Mouse (Mus musculus): ENCODE data around the gene Cd28. TPM values are rescaled to one million over a fixed set of nuclear protein-coding genes. Genes with fewer than 3 reads are reported as not detected.

Gene Cd28
- polyA plus RNA-seq, 1 experiment = not detected

- no peak overlapping the region for H3K27ac ChIP-seq (ENCODE audit: insufficient read depth, low read depth, low read length)
- TF ChIP-seq CTCF (IDR thresholded peaks at IDR 0.05; ENCODE audit: insufficient read depth, low read depth, low read length) = no peak
- no peak for TF ChIP-seq POLR2A (IDR thresholded peaks at IDR 0.05; ENCODE audit: insufficient read depth, low read depth, low read length)
- H3K4me3 ChIP-seq (ENCODE audit: insufficient read depth, low read depth, low read length) = no peak overlapping the region
- H3K4me1 ChIP-seq (ENCODE audit: control insufficient read depth, insufficient read depth, low read length) = peaks cover 4% of the 10 kb centered on the region; the same call in 1 of the 2 replicates
- WGBS = 97% methylated on average over 5 of the region's 5 CpGs
These were observed 30.3 kb downstream of the Cd28 start for GRCm38 (mm10) chr1:60746856-60747255.

GRCm38 (mm10) chr1:60748286-60748685 lies 31.7 kb downstream of the Cd28 start:
- TF ChIP-seq CTCF (IDR thresholded peaks at IDR 0.05; ENCODE audit: insufficient read depth, low read depth, low read length) (no peak), POLR2A (IDR thresholded peaks at IDR 0.05; ENCODE audit: insufficient read depth, low read depth, low read length) (no peak)
- H3K4me3 ChIP-seq (ENCODE audit: insufficient read depth, low read depth, low read length) = no peak overlapping the region
- H3K4me1 ChIP-seq (ENCODE audit: control insufficient read depth, insufficient read depth, low read length) = peaks cover 4% of the 10 kb centered on the region; the same call in 1 of the 2 replicates
- 94% methylated on average over 1 of the region's 1 CpGs for WGBS
- H3K27ac ChIP-seq (ENCODE audit: insufficient read depth, low read depth, low read length) = no peak overlapping the region

- no peak for TF ChIP-seq CTCF (IDR thresholded peaks at IDR 0.05; ENCODE audit: insufficient read depth, low read depth, low read length)
- no peak for TF ChIP-seq POLR2A (IDR thresholded peaks at IDR 0.05; ENCODE audit: insufficient read depth, low read depth, low read length)
- Histone ChIP-seq H3K4me3 (ENCODE audit: insufficient read depth, low read depth, low read length) (no peak overlapping the region), H3K27ac (ENCODE audit: insufficient read depth, low read depth, low read length) (no peak overlapping the region), H3K4me1 (ENCODE audit: control insufficient read depth, insufficient read depth, low read length) (peaks cover 4% of the 10 kb centered on the region; the same call in 1 of the 2 replicates)
- WGBS = 88% methylated on average over 4 of the region's 4 CpGs
These were observed 32.3 kb downstream of the Cd28 start for GRCm38 (mm10) chr1:60748936-60749335.

- Histone ChIP-seq H3K4me1 (ENCODE audit: control insufficient read depth, insufficient read depth, low read length) (peaks cover 4% of the 10 kb centered on the region; the same call in 1 of the 2 replicates), H3K27ac (ENCODE audit: insufficient read depth, low read depth, low read length) (no peak overlapping the region), H3K4me3 (ENCODE audit: insufficient read depth, low read depth, low read length) (no peak overlapping the region)
- 77% methylated on average over 5 of the region's 5 CpGs for WGBS
- TF ChIP-seq CTCF (IDR thresholded peaks at IDR 0.05; ENCODE audit: insufficient read depth, low read depth, low read length) (no peak), POLR2A (IDR thresholded peaks at IDR 0.05; ENCODE audit: insufficient read depth, low read depth, low read length) (no peak)
These were observed 32.8 kb downstream of the Cd28 start for GRCm38 (mm10) chr1:60749346-60749840.

GRCm38 (mm10) chr1:60750201-60750765 lies 33.7 kb downstream of the Cd28 start:
- 54% methylated on average over 6 of the region's 6 CpGs for WGBS
- Histone ChIP-seq H3K27ac (ENCODE audit: insufficient read depth, low read depth, low read length) (no peak overlapping the region), H3K4me3 (ENCODE audit: insufficient read depth, low read depth, low read length) (no peak overlapping the region), H3K4me1 (ENCODE audit: control insufficient read depth, insufficient read depth, low read length) (peaks cover 4% of the 10 kb centered on the region; the same call in 1 of the 2 replicates)
- TF ChIP-seq CTCF (IDR thresholded peaks at IDR 0.05; ENCODE audit: insufficient read depth, low read depth, low read length) (no peak), POLR2A (IDR thresholded peaks at IDR 0.05; ENCODE audit: insufficient read depth, low read depth, low read length) (no peak)

- Histone ChIP-seq H3K4me1 (ENCODE audit: control insufficient read depth, insufficient read depth, low read length) (peaks cover 3% of the 10 kb centered on the region; the same call in 1 of the 2 replicates), H3K4me3 (ENCODE audit: insufficient read depth, low read depth, low read length) (no peak overlapping the region), H3K27ac (ENCODE audit: insufficient read depth, low read depth, low read length) (no peak overlapping the region)
- WGBS = 91% methylated on average over 4 of the region's 4 CpGs
- TF ChIP-seq CTCF (IDR thresholded peaks at IDR 0.05; ENCODE audit: insufficient read depth, low read depth, low read length) (no peak), POLR2A (IDR thresholded peaks at IDR 0.05; ENCODE audit: insufficient read depth, low read depth, low read length) (no peak)
These were observed 34.4 kb downstream of the Cd28 start for GRCm38 (mm10) chr1:60751011-60751410.

- Histone ChIP-seq H3K4me3 (ENCODE audit: insufficient read depth, low read depth, low read length) (no peak overlapping the region), H3K27ac (ENCODE audit: insufficient read depth, low read depth, low read length) (no peak overlapping the region), H3K4me1 (ENCODE audit: control insufficient read depth, insufficient read depth, low read length) (no peaks in the 10 kb centered on the region)
- no peak for TF ChIP-seq POLR2A (IDR thresholded peaks at IDR 0.05; ENCODE audit: insufficient read depth, low read depth, low read length)
- no peak for TF ChIP-seq CTCF (IDR thresholded peaks at IDR 0.05; ENCODE audit: insufficient read depth, low read depth, low read length)
- 93% methylated on average over 1 of the region's 1 CpGs for WGBS
These were observed 36.4 kb downstream of the Cd28 start for GRCm38 (mm10) chr1:60752986-60753385.

- WGBS = 93% methylated on average over 12 of the region's 12 CpGs
- H3K4me1 ChIP-seq (ENCODE audit: control insufficient read depth, insufficient read depth, low read length) = no peaks in the 10 kb centered on the region
- H3K27ac ChIP-seq (ENCODE audit: insufficient read depth, low read depth, low read length) = no peak overlapping the region
- H3K4me3 ChIP-seq (ENCODE audit: insufficient read depth, low read depth, low read length) = no peak overlapping the region
- TF ChIP-seq POLR2A (IDR thresholded peaks at IDR 0.05; ENCODE audit: insufficient read depth, low read depth, low read length) (no peak), CTCF (IDR thresholded peaks at IDR 0.05; ENCODE audit: insufficient read depth, low read depth, low read length) (no peak)
These were observed 37.4 kb downstream of the Cd28 start for GRCm38 (mm10) chr1:60753981-60754380.

- no peak for TF ChIP-seq CTCF (IDR thresholded peaks at IDR 0.05; ENCODE audit: insufficient read depth, low read depth, low read length)
- 89% methylated on average over 7 of the region's 7 CpGs for WGBS
These were observed 39.0 kb downstream of the Cd28 start for GRCm38 (mm10) chr1:60755391-60756243.

More at GRCm38 (mm10) chr1:60755391-60756243, 39.0 kb downstream of the Cd28 start:
- Histone ChIP-seq H3K4me1 (ENCODE audit: control insufficient read depth, insufficient read depth, low read length) (no peaks in the 10 kb centered on the region), H3K4me3 (ENCODE audit: insufficient read depth, low read depth, low read length) (no peak overlapping the region), H3K27ac (ENCODE audit: insufficient read depth, low read depth, low read length) (no peak overlapping the region)

Measured in olfactory bulb, adult 2 months (tissue).